Mouse (Mus musculus) hindbrain, embryonic 14.5 days (tissue): ENCODE results near the gene Dpp6. TPM values are rescaled to one million over a fixed set of nuclear protein-coding genes. Genes with fewer than 3 reads are reported as not detected.
A peak's percentile ranks its signal among the peaks of the same experiment; 100 is the strongest.

Experiments
- ATAC-seq: fragments of 200-750 bp; cut with Nextera tagmentation; 2 replicates; pipeline ENCODE4 v1.8.0; 2017; ENCODE audit warnings: moderate number of reproducible peaks, mild to moderate bottlenecking, moderate TSS enrichment, moderate library complexity; ENCODE audit not compliant: low FRiP score
- DNase-seq: peaks from one replicate; pipeline ENCODE4 v3.0.0-alpha.2; 2015; ENCODE audit warnings: low spot score
- H3K27ac ChIP-seq: fragments of 300-500 bp; sonication (generic); 2 replicates; pipeline ENCODE4 v1.5.1; 2014; ENCODE audit warnings: mild to moderate bottlenecking, moderate library complexity
- H3K27me3 ChIP-seq: fragments of 300-500 bp; sonication (generic); 2 replicates; pipeline ENCODE4 v1.6.1; 2014; ENCODE audit warnings: mild to moderate bottlenecking, low read length, mixed read lengths; ENCODE audit not compliant: control insufficient read depth, insufficient read depth
- H3K36me3 ChIP-seq: fragments of 300-500 bp; sonication (generic); replicated peaks from 2 replicates; pipeline ENCODE4 v1.6.1; 2014; ENCODE audit not compliant: control insufficient read depth, insufficient read depth
- H3K4me1 ChIP-seq: fragments of 300-500 bp; sonication (generic); replicated peaks from 2 replicates; pipeline ENCODE4 v1.6.1; 2014; ENCODE audit warnings: antibody characterized with exemption, low read length, mixed read lengths; ENCODE audit not compliant: control insufficient read depth, insufficient read depth
- H3K4me2 ChIP-seq: fragments of 300-500 bp; sonication (generic); replicated peaks from 2 replicates; pipeline ENCODE4 v1.6.1; 2014; ENCODE audit warnings: mild to moderate bottlenecking, moderate library complexity
- H3K4me3 ChIP-seq: fragments of 300-500 bp; sonication (generic); replicated peaks from 2 replicates; pipeline ENCODE4 v1.5.1; 2014; ENCODE audit warnings: mild to moderate bottlenecking, low read length
- H3K9ac ChIP-seq: fragments of 300-500 bp; sonication (generic); 2 replicates; pipeline ENCODE4 v1.6.1; 2014
- H3K9me3 ChIP-seq: fragments of 300-500 bp; sonication (generic); 2 replicates; pipeline ENCODE4 v1.6.1; 2016; ENCODE audit warnings: low read length; ENCODE audit not compliant: control insufficient read depth
- WGBS: fragments of 180-500 bp; shearing (Covaris S2); extraction: QIAGEN DNeasy Blood & Tissue Kit; methylation state at CpG from one replicate; pipeline ENCODE4 v1.1.7; 2014; 5-methylcytosine and 5-hydroxymethylcytosine counted together
- polyA plus RNA-seq: library from polyadenylated mRNA; unstranded; fragments of >200 nt; fragmentation: Nextera tagmentation; extraction: Ambion mirVana; gene quantifications from 2 replicates; pipeline ENCODE4 v1.2.1, GENCODE M21; 2014

Dpp6 gene
- polyA plus RNA-seq, 1 experiment from 2014 or later, result 86.7 TPM

GRCm38 (mm10) chr5:26932413-26933122 is 115.6 kb downstream of the Dpp6 start:
- Histone ChIP-seq H3K4me1 (no peaks in the 10 kb centered on the region), H3K9ac (no peak overlapping the region), H3K36me3 (no peaks in the 10 kb centered on the region), H3K27ac (no peak overlapping the region), H3K4me3 (no peak overlapping the region), H3K27me3 (no peaks in the 10 kb centered on the region), H3K9me3 (no peaks in the 10 kb centered on the region), H3K4me2 (no peak overlapping the region)
- ATAC-seq (no peak), DNase-seq (no peak)
- 52% methylated on average over 3 of the region's 3 CpGs for WGBS

- Histone ChIP-seq H3K4me1 (no peaks in the 10 kb centered on the region), H3K27me3 (no peaks in the 10 kb centered on the region), H3K9me3 (no peaks in the 10 kb centered on the region), H3K36me3 (no peaks in the 10 kb centered on the region), H3K4me2 (no peak overlapping the region), H3K9ac (no peak overlapping the region), H3K4me3 (no peak overlapping the region), H3K27ac (no peak overlapping the region)
- DNase-seq, result no peak
- no peak for ATAC-seq
- WGBS, result 88% methylated on average over 6 of the region's 6 CpGs
Observed at GRCm38 (mm10) chr5:26934911-26935310, 117.9 kb downstream of the Dpp6 start.

GRCm38 (mm10) chr5:26941471-26941870 is 124.5 kb downstream of the Dpp6 start:
- 82% methylated on average over 5 of the region's 5 CpGs for WGBS
- Histone ChIP-seq H3K9me3 (no peaks in the 10 kb centered on the region), H3K4me1 (0 out of 2 replicates have a peak, but pooled peaks cover 3% of the 10 kb centered on the region), H3K4me2 (no peak overlapping the region), H3K4me3 (no peak overlapping the region), H3K27me3 (no peaks in the 10 kb centered on the region), H3K27ac (no peak overlapping the region), H3K36me3 (no peaks in the 10 kb centered on the region), H3K9ac (no peak overlapping the region)
- ATAC-seq (no peak), DNase-seq (no peak)

DNA sequence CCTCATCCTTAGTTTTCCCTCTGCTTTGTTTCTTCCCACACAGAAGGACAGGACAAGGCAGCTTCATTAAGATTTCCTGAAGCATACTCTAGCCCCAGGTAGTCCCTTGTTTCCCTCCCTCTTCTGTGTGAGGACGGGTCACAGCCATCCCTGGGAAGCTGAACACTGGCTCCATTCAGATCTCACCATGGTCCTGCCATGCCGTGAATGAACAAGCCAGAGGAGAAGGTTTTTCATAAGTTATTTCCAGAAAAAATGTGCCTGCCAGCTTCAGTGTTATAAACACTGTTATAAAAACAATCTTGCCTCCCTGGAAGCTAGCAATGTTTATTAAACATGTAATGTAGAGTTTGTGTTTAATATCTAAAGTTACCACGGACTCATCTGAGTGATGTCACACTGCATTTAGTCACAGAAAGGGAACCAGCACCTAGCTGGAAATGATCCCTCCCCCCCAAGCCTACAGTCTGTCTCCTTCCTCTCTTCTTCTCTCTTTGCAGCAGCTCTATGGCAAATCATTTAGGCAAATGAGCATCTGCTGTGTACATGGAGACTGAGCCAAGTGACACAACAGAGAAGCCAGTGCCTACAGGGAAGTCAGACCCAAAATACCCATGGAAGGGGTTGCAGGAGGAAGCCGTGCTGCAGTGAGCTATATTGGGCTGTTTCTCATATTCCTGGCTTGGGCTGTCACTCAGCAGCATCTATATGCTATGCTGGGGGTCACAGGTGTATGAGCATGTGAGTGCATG is 128.3 kb downstream of the Dpp6 start:
- Histone ChIP-seq H3K27me3 (no peaks in the 10 kb centered on the region), H3K36me3 (no peaks in the 10 kb centered on the region), H3K9me3 (no peaks in the 10 kb centered on the region), H3K9ac (no peak overlapping the region), H3K4me2 (no peak overlapping the region), H3K4me1 (0 out of 2 replicates have a peak, but pooled peaks cover 3% of the 10 kb centered on the region), H3K4me3 (no peak overlapping the region), H3K27ac (no peak overlapping the region)
- DNase-seq (no peak), ATAC-seq (peak; percentile 57; the same call in 1 of the 2 replicates)
- 44% methylated on average over 4 of the region's 4 CpGs for WGBS

GRCm38 (mm10) chr5:26969941-26970590 is 153.1 kb downstream of the Dpp6 start:
- H3K4me1 ChIP-seq, result no peaks in the 10 kb centered on the region
- H3K9ac ChIP-seq, result no peak overlapping the region
- WGBS, result 63% methylated on average over 6 of the region's 6 CpGs
- H3K4me2 ChIP-seq, result no peak overlapping the region
- H3K27me3 ChIP-seq, result no peaks in the 10 kb centered on the region
- H3K9me3 ChIP-seq, result no peaks in the 10 kb centered on the region
- no peaks in the 10 kb centered on the region for H3K36me3 ChIP-seq
- no peak overlapping the region for H3K27ac ChIP-seq
- ATAC-seq, result no peak
- DNase-seq, result no peak
- H3K4me3 ChIP-seq, result no peak overlapping the region

DNA sequence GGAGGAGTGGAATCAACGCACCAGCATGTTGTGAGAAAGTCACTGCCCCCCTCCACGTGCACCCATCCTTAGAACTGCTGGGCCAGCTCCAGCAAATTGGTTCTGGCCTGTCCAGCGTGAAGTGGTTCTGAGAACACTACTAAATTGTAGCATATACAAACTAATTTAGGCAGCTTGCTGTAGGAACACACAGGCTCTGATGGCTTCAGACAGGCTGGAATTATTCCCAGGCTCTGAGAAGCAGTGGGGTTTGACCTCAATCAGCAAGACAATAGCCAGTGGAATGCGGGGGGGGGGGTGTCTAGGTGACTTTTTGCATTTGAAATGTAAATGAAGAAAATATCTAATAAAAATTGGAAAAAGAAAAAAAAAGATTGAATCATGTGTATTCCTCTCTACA is 156.2 kb downstream of the Dpp6 start:
- ATAC-seq (no peak), DNase-seq (no peak)
- H3K36me3 ChIP-seq, result no peaks in the 10 kb centered on the region
- H3K9me3 ChIP-seq, result no peaks in the 10 kb centered on the region
- no peak overlapping the region for H3K9ac ChIP-seq
- H3K4me2 ChIP-seq, result no peak overlapping the region
- no peak overlapping the region for H3K27ac ChIP-seq
- no peak overlapping the region for H3K4me3 ChIP-seq
- no peaks in the 10 kb centered on the region for H3K27me3 ChIP-seq
- no peaks in the 10 kb centered on the region for H3K4me1 ChIP-seq
- 11% methylated on average over 4 of the region's 4 CpGs for WGBS

GRCm38 (mm10) chr5:26979348-26979747 is 162.3 kb downstream of the Dpp6 start:
- WGBS, result 23% methylated on average over 1 of the region's 1 CpGs
- peak; percentile 42 for DNase-seq
- Histone ChIP-seq H3K27ac (no peak overlapping the region), H3K36me3 (no peaks in the 10 kb centered on the region), H3K9me3 (no peaks in the 10 kb centered on the region), H3K4me2 (no peak overlapping the region), H3K4me3 (no peak overlapping the region), H3K4me1 (no peaks in the 10 kb centered on the region), H3K9ac (no peak overlapping the region), H3K27me3 (no peaks in the 10 kb centered on the region)
- ATAC-seq, result peak; percentile 68; the same call in 1 of the 2 replicates

GRCm38 (mm10) chr5:26979755-26980154 is 162.8 kb downstream of the Dpp6 start:
- H3K36me3 ChIP-seq, result no peaks in the 10 kb centered on the region
- H3K4me2 ChIP-seq, result no peak overlapping the region
- no peaks in the 10 kb centered on the region for H3K4me1 ChIP-seq
- DNase-seq (no peak), ATAC-seq (peak; percentile 66; the same call in 1 of the 2 replicates)
- H3K27ac ChIP-seq, result no peak overlapping the region
- no peaks in the 10 kb centered on the region for H3K27me3 ChIP-seq
- H3K9ac ChIP-seq, result no peak overlapping the region
- 73% methylated on average over 3 of the region's 3 CpGs for WGBS
- H3K4me3 ChIP-seq, result no peak overlapping the region
- no peaks in the 10 kb centered on the region for H3K9me3 ChIP-seq

DNA sequence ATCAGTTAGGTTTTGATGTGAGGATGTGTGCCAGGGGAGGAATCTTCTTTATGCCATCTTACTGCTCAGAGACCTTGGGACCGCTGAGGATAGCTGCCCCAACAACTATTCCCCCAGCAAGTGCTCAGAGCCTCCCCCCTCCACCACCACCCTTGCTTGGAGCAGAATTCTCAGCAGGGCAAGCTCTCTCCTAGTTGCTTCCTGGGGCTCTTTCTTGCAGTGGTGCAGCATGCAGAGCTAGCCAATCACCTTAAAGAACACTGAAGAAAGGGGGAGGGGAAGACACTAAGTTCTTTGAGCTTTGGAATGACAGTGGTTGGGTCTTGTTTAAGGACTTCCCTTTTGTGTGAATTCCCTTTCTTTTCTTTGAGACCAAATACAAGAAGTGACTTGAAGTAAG is 168.1 kb downstream of the Dpp6 start:
- Histone ChIP-seq H3K9ac (no peak overlapping the region), H3K36me3 (no peaks in the 10 kb centered on the region), H3K27ac (no peak overlapping the region), H3K4me2 (no peak overlapping the region), H3K9me3 (no peaks in the 10 kb centered on the region), H3K4me1 (no peaks in the 10 kb centered on the region), H3K4me3 (no peak overlapping the region), H3K27me3 (no peaks in the 10 kb centered on the region)
- 13% methylated on average over 1 of the region's 1 CpGs for WGBS
- no peak for DNase-seq
- ATAC-seq, result no peak
